Mouse (Mus musculus): ENCODE results near the gene Comp. TPM values are rescaled to one million over a fixed set of nuclear protein-coding genes. Genes with fewer than 3 reads are reported as not detected.

Comp gene
- polyA plus RNA-seq, 1 experiment = 1.9 TPM

GRCm38 (mm10) chr8:70394269-70394998 lies 21.1 kb downstream of the Comp start:
- no peak overlapping the region for H3K4me3 ChIP-seq (ENCODE audit: insufficient read depth, low read length)
- TF ChIP-seq CTCF (IDR thresholded peaks at IDR 0.05; ENCODE audit: borderline replicate concordance, insufficient read depth, low read length) (no peak), POLR2A (IDR thresholded peaks at IDR 0.05; ENCODE audit: low read depth, low read length) (no peak)
- no peak overlapping the region for H3K27ac ChIP-seq (ENCODE audit: insufficient read depth, low read length)
- no peaks in the 10 kb centered on the region for H3K4me1 ChIP-seq (ENCODE audit: control insufficient read depth, insufficient read depth, low read length)

- Histone ChIP-seq H3K4me1 (ENCODE audit: control insufficient read depth, insufficient read depth, low read length) (no peaks in the 10 kb centered on the region), H3K4me3 (ENCODE audit: insufficient read depth, low read length) (no peak overlapping the region), H3K27ac (ENCODE audit: insufficient read depth, low read length) (no peak overlapping the region)
- no peak for TF ChIP-seq CTCF (IDR thresholded peaks at IDR 0.05; ENCODE audit: borderline replicate concordance, insufficient read depth, low read length)
- TF ChIP-seq POLR2A (IDR thresholded peaks at IDR 0.05; ENCODE audit: low read depth, low read length) = no peak
Observed at GRCm38 (mm10) chr8:70395649-70396048, 22.3 kb downstream of the Comp start.

GRCm38 (mm10) chr8:70396184-70396583 lies 22.8 kb downstream of the Comp start:
- TF ChIP-seq CTCF (IDR thresholded peaks at IDR 0.05; ENCODE audit: borderline replicate concordance, insufficient read depth, low read length) = no peak
- TF ChIP-seq POLR2A (IDR thresholded peaks at IDR 0.05; ENCODE audit: low read depth, low read length) = no peak
- no peak overlapping the region for H3K27ac ChIP-seq (ENCODE audit: insufficient read depth, low read length)
- H3K4me3 ChIP-seq (ENCODE audit: insufficient read depth, low read length) = no peak overlapping the region
- no peaks in the 10 kb centered on the region for H3K4me1 ChIP-seq (ENCODE audit: control insufficient read depth, insufficient read depth, low read length)

GRCm38 (mm10) chr8:70397611-70398563 lies 24.5 kb downstream of the Comp start:
- TF ChIP-seq POLR2A (IDR thresholded peaks at IDR 0.05; ENCODE audit: low read depth, low read length) = no peak
- no peak for TF ChIP-seq CTCF (IDR thresholded peaks at IDR 0.05; ENCODE audit: borderline replicate concordance, insufficient read depth, low read length)
- no peak overlapping the region for H3K27ac ChIP-seq (ENCODE audit: insufficient read depth, low read length)
- H3K4me3 ChIP-seq (ENCODE audit: insufficient read depth, low read length) = no peak overlapping the region
- H3K4me1 ChIP-seq (ENCODE audit: control insufficient read depth, insufficient read depth, low read length) = no peaks in the 10 kb centered on the region

- TF ChIP-seq CTCF (IDR thresholded peaks at IDR 0.05; ENCODE audit: borderline replicate concordance, insufficient read depth, low read length) (no peak), POLR2A (IDR thresholded peaks at IDR 0.05; ENCODE audit: low read depth, low read length) (no peak)
- Histone ChIP-seq H3K27ac (ENCODE audit: insufficient read depth, low read length) (no peak overlapping the region), H3K4me1 (ENCODE audit: control insufficient read depth, insufficient read depth, low read length) (no peaks in the 10 kb centered on the region), H3K4me3 (ENCODE audit: insufficient read depth, low read length) (no peak overlapping the region)
Observed at GRCm38 (mm10) chr8:70404212-70404611, 30.9 kb downstream of the Comp start.

- no peak overlapping the region for H3K4me3 ChIP-seq (ENCODE audit: insufficient read depth, low read length)
- no peak overlapping the region for H3K27ac ChIP-seq (ENCODE audit: insufficient read depth, low read length)
Observed at GRCm38 (mm10) chr8:70405189-70405588, 31.8 kb downstream of the Comp start.

GRCm38 (mm10) chr8:70406427-70407069 lies 33.2 kb downstream of the Comp start:
- Histone ChIP-seq H3K4me3 (ENCODE audit: insufficient read depth, low read length) (no peak overlapping the region), H3K4me1 (ENCODE audit: control insufficient read depth, insufficient read depth, low read length) (no peaks in the 10 kb centered on the region), H3K27ac (ENCODE audit: insufficient read depth, low read length) (no peak overlapping the region)
- no peak for TF ChIP-seq CTCF (IDR thresholded peaks at IDR 0.05; ENCODE audit: borderline replicate concordance, insufficient read depth, low read length)
- TF ChIP-seq POLR2A (IDR thresholded peaks at IDR 0.05; ENCODE audit: low read depth, low read length) = no peak

More at GRCm38 (mm10) chr8:70405189-70405588, 31.8 kb downstream of the Comp start:
- H3K4me1 ChIP-seq (ENCODE audit: control insufficient read depth, insufficient read depth, low read length) = no peaks in the 10 kb centered on the region
- TF ChIP-seq POLR2A (IDR thresholded peaks at IDR 0.05; ENCODE audit: low read depth, low read length) (no peak), CTCF (IDR thresholded peaks at IDR 0.05; ENCODE audit: borderline replicate concordance, insufficient read depth, low read length) (no peak)

GRCm38 (mm10) chr8:70408301-70408700 lies 34.9 kb downstream of the Comp start:
- no peak overlapping the region for H3K27ac ChIP-seq (ENCODE audit: insufficient read depth, low read length)
- H3K4me1 ChIP-seq (ENCODE audit: control insufficient read depth, insufficient read depth, low read length) = no peaks in the 10 kb centered on the region
- TF ChIP-seq POLR2A (IDR thresholded peaks at IDR 0.05; ENCODE audit: low read depth, low read length) = no peak
- TF ChIP-seq CTCF (IDR thresholded peaks at IDR 0.05; ENCODE audit: borderline replicate concordance, insufficient read depth, low read length) = no peak
- H3K4me3 ChIP-seq (ENCODE audit: insufficient read depth, low read length) = no peak overlapping the region

GRCm38 (mm10) chr8:70409019-70409418 lies 35.7 kb downstream of the Comp start:
- H3K4me3 ChIP-seq (ENCODE audit: insufficient read depth, low read length) = no peak overlapping the region
- H3K4me1 ChIP-seq (ENCODE audit: control insufficient read depth, insufficient read depth, low read length) = no peaks in the 10 kb centered on the region
- H3K27ac ChIP-seq (ENCODE audit: insufficient read depth, low read length) = no peak overlapping the region
- no peak for TF ChIP-seq CTCF (IDR thresholded peaks at IDR 0.05; ENCODE audit: borderline replicate concordance, insufficient read depth, low read length)
- TF ChIP-seq POLR2A (IDR thresholded peaks at IDR 0.05; ENCODE audit: low read depth, low read length) = no peak
